Mouse (Mus musculus) T-helper 17 cell (primary cell): ENCODE results near the gene Ubox5.

Experiments used
- in situ Hi-C, 2 experiments: fragments of 300-600 bp; cut with MboI, MseI; formaldehyde crosslinking; loops; 1 replicate in 1 of 2; 2 replicates in 1 of 2; pipeline ENCODE4 v1.15.1; 2025; ENCODE audit warnings: high pct_unique_total_duplicates in 2 of 2

Gene Ubox5

DNA sequence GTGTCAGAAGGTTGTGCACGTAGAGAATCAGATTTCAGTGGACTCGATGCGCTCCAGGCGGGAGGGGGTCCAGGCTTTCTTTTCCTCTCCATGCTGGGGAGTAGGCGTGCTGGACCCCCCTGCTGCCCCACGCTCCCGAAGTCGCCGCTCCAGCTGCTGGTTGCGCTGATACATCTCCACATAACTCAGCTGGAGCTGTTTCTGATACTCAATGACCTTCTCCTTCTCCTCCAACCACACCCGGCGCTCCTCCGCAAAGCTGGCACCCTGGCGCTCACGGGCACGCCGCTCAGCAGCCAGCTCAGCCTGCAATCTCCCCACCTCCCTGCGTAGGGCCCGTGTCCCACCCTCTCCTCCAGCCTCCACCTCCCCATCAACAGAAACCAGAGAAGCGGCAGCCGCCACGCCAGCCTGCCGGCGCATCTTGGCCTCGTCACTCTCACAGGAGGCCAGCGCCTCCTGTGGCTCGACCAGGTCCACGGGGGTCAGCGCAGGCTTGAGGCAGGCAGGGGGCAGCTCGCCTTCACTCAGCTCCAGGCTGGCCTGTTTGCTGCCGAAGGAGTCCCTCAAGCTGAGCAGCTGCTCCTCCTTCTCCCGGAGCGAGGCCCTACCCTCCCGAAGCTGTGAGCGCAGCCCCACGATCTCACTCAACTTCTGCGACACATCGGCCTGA lies 5.0 kb upstream of the Ubox5 start:
- in situ Hi-C loops: loop anchor here in 1 of 2 experiments (5.0 kb wide), 1 partner anchor 62 kb away; the partner anchor contains the start of gene Slc4a11

DNA sequence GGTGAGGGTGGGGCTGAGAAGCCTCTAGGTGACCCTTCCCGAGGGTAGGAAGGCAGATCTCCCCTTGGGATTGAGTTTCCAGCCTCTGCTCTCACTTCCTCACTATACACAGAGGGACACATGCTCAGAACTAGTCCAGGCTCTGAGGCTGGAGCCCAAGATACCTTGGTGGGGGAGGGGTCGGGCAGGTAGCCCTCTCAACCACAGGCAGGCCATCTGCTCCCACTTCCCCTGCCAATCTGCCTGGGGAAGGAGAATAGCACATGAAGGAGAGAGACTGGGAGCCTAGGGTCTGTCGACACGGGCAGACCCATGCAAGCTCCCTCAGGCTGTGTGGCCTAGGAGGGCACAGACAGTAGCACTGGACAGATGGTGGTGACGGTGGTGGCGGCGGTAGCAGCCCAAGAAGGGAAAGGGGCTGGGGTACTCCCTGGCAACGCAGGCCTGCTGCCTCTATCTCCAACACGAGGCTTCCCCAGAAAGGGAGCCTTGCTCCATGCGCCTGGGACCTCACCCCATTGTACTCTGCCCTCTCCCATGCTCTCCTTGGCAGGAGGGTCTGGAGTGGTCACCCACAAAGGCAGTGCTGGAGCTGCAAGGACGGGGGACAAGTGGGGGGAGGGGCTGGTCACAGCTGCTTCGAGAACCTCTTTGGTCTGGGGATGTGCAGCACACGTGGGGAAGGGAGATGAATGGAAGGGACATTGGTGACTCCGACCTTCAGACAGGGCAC lies 4.3 kb upstream of the Ubox5 start:
- in situ Hi-C loops: no loop called here

DNA sequence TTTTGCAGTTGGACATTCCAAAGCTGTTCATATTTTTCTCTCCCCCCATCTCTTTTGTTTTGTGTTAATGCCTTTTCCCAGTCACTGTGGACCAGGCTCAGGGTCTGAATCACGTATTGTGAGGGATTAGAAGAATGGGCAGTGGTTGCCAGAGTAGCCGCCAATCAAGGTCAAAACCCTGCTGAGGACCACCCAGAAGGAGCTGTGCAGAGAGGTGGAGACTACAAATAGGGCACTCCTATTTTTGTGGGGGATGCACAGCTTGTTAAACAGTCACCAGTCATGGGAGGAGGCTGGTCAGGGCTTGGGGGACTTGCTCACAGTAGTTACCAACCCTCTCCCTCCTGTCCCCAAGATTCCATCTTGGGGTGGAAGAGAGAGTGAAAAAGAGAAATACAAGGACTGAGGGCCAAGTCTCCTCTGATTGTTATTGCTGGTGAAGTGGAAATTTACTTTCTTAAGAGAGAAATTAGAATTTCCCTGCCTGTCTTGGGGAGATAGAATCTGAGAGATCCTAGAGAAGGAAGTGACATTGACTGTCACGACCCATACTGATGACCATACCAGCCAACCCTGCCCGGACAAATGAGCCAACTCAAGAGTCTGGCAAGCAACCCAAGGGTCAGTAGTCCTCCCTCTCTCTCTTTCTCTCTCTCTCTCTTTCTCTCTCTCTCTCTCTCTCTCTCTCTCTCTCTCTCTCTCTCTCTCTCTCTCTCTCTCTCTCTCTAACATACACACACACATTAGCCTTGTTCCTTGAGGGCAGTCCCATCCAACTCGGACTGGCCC lies 3.2 kb upstream of the Ubox5 start:
- in situ Hi-C loops: no loop called here

DNA sequence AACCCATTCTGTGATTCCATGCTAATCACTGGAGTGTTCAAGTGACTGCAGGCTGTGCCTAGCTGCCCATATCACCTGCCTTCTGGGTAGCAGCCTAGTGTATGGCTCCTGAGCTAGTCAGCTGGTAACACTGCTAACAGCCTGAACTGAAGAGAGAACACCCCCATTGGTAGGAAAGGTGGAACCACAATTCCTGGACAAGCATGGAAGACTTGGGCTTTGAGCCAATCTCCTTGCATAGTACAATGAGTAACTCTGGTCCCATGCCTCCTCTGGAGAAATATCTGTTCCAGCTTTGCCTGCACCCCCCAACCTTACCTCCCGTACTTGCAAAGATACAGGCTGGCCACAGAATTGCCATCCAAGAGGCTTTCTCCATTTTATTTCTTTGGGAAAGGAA lies 2.6 kb upstream of the Ubox5 start:
- in situ Hi-C loops: no loop called here

DNA sequence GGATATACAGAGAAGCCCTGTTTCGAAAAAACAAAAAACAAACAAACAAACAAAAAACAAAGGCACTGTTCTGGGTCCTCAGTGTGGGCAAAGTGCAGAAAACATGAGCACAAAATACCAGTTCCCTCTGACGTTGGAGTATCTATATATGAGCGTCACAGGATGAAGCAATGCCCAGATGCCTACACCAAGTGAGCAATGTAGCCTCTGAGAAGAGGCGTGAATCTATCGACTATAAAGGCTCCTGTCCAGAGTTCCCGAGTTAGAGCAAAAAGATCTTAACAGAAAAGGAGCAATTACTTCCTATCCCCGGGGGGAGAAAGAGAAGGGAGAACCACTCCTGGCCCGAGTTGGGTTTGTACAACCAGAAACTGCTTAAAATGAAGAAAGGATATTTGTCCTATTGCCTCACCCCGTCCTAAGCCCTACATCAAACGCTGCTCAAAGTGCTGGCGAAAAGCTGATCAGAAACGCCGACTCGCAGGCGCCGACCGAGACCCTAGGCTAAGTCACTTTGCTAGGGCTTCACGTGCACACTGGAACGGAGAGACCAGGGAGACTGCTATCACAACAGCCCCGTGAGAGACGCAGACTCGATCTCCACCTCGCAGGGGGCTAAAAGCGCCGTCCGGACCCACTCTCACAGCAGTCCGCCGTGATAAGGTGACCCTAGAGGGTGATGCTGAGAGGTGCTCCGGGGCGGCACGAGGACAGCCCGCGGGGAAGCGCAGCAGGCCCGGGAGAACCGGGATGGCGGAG lies 579 bp downstream of the Ubox5 start:
- in situ Hi-C loops: loop anchor here in 1 of 2 experiments (10.0 kb wide), 1 partner anchor 1234 kb away; no protein-coding TSS in a partner anchor

DNA sequence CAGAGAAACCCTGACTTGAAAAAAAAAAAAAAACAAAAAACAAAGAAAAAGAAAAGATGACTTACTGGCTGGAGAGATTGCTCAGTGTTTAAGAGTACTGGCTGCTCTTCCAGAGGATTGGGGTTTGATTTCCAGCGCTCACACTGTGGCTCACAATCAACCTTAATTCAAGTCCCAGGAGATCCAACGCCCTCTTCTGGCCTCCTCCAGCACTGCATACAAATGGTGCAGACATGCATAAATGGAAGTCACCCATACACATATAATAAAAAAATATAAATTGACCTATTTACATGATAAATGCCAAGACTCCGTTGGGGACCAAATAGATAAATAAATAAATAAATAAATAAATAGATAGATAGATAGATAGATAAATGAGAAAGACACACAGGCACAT lies 1.4 kb downstream of the Ubox5 start:
- in situ Hi-C loops: loop anchor here in 1 of 2 experiments (10.0 kb wide), 1 partner anchor 1234 kb away; no protein-coding TSS in a partner anchor

DNA sequence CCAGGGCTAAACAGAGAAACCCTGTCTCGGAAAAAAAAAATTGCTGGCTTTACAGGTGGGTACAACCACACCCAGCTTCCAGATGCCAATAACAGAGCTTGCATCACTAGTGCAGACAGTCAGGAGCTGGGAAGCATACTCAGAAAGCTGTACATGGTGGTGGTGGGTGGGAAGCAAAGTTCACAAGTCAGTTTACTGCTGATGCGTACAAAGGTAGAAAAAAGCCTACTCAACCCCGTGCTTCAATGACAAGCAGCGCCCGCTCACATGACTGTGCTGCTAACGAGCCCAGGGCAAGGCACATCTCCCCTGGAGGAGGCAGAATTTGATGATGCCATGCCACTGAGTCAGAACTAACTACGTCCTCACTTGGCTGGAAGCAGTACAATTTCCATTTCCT lies 10.9 kb downstream of the Ubox5 start:
- in situ Hi-C loops: loop anchor here in 1 of 2 experiments (10.0 kb wide), 1 partner anchor 146 kb away; no protein-coding TSS in a partner anchor

DNA sequence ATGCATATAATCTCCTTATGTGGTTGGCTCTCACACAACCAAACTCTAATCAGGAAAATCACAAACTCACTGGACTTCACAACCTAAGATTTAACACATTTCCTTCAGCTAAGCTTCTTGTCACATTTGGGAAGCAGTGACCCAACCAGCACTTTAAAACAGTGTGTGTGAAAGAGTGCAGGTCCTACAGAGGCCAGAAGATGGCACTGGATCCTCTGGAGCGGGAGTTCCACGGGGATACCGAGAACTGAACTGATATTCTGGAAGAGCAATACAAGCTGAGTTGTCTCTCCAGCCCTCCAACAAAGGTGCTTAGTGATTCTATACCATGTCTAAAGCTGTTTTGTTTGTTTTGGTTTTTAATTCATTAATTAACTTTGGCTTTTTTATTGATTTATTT lies 16.7 kb downstream of the Ubox5 start:
- in situ Hi-C loops: loop anchor here in 1 of 2 experiments (10.0 kb wide), 1 partner anchor 152 kb away; no protein-coding TSS in a partner anchor

DNA sequence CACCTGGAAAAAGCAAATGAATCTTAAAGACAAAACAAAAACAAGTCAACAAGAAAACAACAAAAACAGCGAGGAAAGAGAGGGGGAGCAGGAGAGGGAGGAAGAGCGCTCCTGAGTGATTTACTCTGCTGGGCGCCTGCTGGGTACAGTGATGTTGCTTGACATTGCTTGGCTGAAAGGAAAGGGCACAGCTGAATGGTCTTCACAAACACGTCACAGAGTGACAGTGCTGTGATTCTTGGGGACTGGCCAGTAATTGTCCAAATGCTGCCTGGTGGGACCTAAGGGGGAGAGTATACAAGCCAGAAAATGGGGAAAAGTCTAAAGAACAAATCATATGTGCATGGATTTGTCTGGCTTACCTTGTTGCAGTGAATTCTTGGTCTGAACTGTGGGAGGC lies 27.6 kb downstream of the Ubox5 start:
- in situ Hi-C loops: loop anchor here in 1 of 2 experiments (10.0 kb wide), 1 partner anchor 1563 kb away; no protein-coding TSS in a partner anchor

DNA sequence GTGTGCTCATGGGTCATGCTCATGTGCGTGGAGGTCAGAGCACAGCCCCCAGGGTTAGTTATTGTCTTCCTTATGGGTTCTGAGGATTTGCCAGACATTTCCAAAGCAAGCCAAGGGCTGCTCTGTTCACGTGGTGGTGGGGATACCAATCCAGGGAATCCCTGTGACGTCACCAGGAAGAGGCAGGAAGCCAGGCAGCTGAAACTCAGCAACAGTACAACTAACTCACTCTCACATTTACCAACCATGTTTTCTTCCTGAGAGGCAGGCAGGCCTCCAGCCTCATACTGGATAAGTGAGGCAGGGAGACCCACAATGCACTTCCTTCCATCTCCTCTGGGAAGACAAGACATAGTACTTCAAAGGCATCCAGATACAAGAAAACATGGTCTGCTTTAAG lies 31.4 kb downstream of the Ubox5 start:
- in situ Hi-C loops: no loop called here

DNA sequence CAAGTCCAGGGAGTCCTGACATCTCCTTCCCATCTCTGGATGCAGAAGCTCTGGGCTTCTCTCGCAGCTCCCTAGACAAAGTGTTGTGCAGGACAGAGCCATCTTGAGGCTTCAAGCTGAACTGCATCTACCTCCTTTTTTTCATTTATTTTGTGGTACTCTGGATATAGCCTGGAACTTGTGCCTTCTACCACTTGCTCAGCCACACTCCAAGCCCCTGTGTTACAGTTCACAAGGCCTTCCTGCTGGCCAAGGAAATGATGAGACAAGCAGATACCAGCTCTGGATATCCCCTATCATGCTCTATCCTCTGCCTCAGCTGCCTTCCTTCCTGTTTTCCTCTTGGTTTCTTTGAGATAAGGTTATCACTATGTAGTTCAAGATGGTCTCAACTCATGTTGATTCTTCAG lies 32.2 kb downstream of the Ubox5 start:
- in situ Hi-C loops: no loop called here

DNA sequence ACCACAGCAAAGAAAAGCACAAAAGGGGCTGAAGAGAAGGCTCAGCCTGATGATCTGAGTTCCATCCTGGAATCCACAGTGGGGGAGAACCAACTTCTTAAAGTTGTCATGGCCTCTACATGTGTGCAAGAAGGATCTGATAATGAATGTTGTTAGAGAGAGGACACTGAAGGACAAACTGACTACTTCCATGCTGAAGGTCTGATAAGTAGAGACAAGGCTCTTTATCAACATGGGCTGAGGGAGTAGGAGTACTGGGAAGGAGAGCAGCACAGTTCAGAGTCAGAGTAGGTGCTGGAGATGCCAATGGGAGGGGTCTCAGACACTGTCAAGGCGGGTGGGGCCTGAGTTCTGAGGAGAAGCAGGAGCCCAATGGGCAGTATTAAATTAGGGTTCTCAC lies 34.2 kb downstream of the Ubox5 start:
- in situ Hi-C loops: no loop called here

DNA sequence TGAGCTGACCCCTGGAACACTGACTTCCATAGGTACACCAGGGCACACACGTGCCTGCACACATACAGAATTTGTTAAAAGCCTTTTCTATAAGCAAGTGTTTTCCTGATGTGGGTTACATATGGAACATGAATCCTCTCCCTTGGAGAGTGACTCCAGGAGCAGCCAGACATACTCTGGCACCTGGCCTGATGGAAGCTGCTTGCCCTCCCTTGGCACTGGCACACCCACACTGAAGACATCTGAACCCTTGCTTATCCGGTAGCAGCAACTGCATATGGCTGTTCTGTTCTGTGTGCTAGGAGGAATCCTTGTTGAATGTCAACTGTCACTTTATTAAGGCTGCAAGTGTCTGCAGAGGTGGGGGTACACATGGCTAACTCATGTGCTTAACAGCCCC lies 38.8 kb downstream of the Ubox5 start:
- in situ Hi-C loops: no loop called here

DNA sequence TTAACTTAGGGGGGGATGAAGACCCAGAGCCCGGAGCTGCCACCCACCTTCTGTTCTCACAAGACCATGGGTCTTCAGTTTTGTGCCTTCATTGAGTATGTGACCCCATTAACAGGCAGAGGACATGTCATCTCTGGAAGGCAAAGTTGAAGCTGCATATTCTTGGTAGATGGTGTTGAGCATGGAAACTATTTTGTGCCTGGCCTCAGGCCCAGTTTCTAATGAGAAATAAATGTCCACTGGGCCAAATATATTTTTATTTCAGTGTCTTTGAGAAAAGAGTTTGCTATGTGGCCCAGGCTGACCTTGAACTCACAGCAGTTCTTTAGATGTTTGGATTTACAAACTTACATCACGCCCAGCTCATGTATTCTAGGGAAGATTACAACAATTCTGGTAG lies 40.1 kb downstream of the Ubox5 start:
- in situ Hi-C loops: no loop called here

DNA sequence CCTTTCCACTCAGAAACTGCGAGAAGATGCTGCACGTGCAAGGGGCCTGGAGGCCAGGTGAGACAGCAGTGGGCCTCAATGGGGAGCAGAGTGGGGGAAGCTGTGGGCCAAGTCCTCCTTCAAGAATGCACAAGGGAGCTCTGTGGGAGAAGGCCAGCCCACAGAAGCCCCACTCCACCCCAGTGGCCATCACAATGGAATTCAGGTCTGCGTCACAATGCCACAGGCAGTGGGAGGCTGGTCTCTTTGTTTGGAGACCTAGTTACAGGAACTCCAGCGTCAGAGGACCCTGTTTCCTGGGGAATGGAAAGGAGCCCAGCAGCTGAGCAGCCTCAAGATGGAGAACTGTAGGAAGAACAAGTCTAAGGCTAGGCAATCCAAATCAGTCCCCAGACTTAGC lies 40.7 kb downstream of the Ubox5 start:
- in situ Hi-C loops: no loop called here

DNA sequence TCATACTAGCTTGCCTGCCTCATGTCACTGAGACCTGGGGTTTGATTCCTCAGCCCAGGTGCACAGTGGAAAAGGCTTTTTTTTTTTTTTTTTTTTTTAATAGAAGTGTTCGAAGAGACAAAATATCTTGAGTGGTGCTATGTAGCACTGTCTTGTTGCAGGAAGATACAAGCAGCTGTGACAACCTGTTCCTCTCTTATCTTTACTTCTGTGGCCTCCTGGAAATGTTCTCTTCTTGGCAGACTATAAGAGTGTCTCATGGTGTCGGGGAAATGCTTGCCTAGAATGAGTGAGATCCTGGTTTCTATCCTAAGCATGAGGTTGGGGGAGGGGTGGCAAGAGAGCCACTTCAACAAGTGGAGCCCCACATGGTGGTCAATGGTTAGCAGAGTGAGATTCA lies 41.5 kb downstream of the Ubox5 start:
- in situ Hi-C loops: no loop called here

DNA sequence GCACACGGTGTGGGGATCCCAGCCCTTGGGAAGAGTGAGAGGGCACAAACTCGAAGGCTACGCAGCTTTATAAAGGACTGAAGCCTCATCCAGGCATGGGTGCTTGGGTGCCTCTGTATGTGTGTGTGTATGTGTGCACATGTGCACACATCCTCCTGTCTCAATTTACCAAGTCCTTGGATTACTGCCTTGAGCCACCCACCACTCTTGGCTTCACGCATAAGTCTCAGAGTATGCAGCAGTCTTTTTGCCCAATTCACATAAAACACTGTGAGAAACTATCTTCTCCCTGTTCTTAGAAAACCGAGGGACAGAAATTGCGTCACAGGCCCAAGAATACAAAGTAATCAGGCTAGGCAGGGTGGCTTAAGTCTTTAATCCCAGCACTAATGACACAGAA lies 43.8 kb downstream of the Ubox5 start:
- in situ Hi-C loops: no loop called here

DNA sequence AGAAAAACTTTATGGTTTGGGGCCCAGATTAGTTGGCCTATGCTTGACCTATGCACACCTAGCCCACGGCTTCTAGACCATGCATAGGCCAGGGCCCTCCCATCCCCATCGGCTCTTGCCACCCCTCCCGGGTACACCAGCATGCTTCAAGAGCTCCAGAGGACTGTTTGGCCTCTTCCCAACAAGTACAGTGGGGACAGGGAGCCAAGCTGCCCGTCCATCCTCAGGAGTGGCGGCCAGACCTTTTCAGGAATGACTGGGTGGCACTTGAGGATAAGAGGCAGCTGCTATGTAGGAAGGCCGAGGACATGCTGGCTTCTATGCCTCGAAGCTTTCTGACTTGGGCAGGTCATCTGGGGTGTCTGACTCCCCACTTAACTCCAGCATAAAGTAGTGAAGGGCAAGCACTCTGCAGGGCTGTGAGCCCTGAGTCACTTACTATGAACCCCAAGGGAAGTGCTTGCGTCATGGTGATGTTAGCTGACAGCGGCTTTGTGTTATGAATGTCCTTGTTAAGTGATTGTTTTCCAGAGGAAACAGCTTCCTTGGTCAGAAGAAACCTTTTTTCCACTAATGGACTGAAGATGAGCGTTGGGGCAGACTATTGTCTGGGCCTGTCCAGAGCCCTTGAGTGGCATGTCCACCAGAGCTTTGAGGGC lies 45.8 kb downstream of the Ubox5 start:
- in situ Hi-C loops: no loop called here

DNA sequence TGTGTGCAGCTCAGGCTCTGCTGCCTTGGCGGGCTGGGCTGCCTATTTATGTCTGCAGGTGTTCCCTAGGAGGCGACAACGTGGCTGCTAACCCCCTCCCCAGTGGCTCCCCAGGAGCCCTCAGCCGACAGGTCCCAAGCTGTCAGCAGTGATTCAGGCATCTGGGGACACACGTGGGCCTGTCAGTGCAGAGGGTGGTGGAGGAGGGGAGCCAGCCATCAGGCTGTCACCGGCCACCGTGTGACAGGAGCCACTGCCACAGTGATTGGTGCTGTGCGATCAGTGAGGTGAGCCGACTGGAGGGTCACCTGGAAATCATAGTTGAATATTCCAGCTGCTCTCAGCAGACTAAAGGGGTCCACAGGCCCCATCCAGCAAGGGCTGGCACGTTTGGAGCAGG lies 47.3 kb downstream of the Ubox5 start, which contains the start of gene Avp:
Gene Avp (minus strand): TSS at position 3 of the 400 bp plus-strand sequence.
- in situ Hi-C loops: no loop called here

DNA sequence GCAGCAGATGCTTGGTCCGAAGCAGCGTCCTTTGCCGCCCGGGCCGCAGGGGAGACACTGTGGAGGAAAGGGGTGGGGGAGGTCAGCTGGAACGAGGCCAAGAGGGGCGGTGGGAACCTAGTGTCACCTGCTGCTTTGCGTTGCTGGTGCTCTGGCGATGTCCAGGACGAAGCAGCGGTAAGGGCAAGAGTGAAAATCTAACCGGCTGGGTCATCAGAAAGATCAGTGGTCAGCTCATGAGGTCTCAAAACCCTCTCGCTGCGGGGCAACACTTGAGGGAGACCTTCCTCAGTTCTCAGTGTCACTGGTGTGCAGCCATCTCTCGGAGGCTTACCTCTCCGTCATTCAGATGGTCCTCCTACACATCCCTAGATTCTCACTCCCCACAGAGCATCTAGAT lies 48.6 kb downstream of the Ubox5 start:
- in situ Hi-C loops: no loop called here

DNA sequence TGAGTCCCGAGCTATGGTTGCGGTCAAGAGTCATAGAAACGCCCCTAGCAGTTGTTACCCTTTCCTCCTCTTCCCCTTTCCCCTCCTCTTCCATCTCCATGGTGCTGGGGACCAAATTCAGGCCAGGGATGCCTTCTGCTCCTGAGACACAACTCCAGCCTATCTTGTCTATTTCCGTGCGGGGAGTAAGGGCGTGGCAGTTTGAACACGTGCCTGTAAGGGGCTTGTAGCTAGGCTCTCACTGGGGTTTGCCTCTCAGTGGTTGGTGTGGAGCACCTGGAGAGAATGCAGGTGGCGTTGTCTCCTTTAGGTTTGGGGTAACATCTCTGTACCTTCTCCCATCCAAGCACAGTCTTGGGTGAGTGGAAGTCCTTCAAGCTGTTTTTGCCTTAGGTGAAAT lies 50.0 kb downstream of the Ubox5 start:
- in situ Hi-C loops: loop anchor here in 1 of 2 experiments (5.0 kb wide), 1 partner anchor 88 kb away; the partner anchor contains the start of gene Itpa
